Mouse (Mus musculus) c-Kit-positive CD71-positive TER-119-positive erythroid progenitor cells, embryonic 14.5 days (primary cell): Measurements from ENCODE around the gene Slit2.
"Not testable (repeated sequence)": the region's sequence is repeated elsewhere in the genome, so short reads cannot be mapped to it uniquely, and the experiment has no call there.

Experiments
- DNase-seq: peaks from one replicate; pipeline ENCODE4 v3.0.0-alpha.2; 2013; ENCODE audit warnings: low spot score

Gene Slit2

GRCm38 (mm10) chr5:48230430-48231080 is 247.6 kb downstream of the Slit2 start:
- DNase-seq = no peak

- no peak for DNase-seq
Measured at GRCm38 (mm10) chr5:48234728-48235127, 251.8 kb downstream of the Slit2 start.

GRCm38 (mm10) chr5:48235270-48235669 is 252.3 kb downstream of the Slit2 start:
- no peak for DNase-seq

- DNase-seq = not testable (repeated sequence)
Measured at GRCm38 (mm10) chr5:48240751-48241150, 257.8 kb downstream of the Slit2 start.

- no peak for DNase-seq
Measured at GRCm38 (mm10) chr5:48248327-48248726, 265.4 kb downstream of the Slit2 start.

- no peak for DNase-seq
Measured at GRCm38 (mm10) chr5:48277561-48277960, 294.6 kb downstream of the Slit2 start.

- no peak for DNase-seq
Measured at GRCm38 (mm10) chr5:48301186-48301585, 318.2 kb downstream of the Slit2 start.

GRCm38 (mm10) chr5:48315057-48315602 is 332.2 kb downstream of the Slit2 start:
- DNase-seq = no peak

GRCm38 (mm10) chr5:48320597-48320996 is 337.7 kb downstream of the Slit2 start:
- DNase-seq = no peak

GRCm38 (mm10) chr5:48326221-48326620 is 343.3 kb downstream of the Slit2 start:
- DNase-seq = no peak

- no peak for DNase-seq
Measured at GRCm38 (mm10) chr5:48327652-48328051, 344.7 kb downstream of the Slit2 start, which contains the start of gene 5730480H06Rik. TSS of gene 5730480H06Rik (plus strand) at chr5:48327952.

GRCm38 (mm10) chr5:48329751-48330150 is 346.8 kb downstream of the Slit2 start:
- DNase-seq = no peak

- DNase-seq = no peak
Measured at GRCm38 (mm10) chr5:48330817-48331216, 347.9 kb downstream of the Slit2 start.

- no peak for DNase-seq
Measured at GRCm38 (mm10) chr5:48331441-48331840, 348.5 kb downstream of the Slit2 start.

GRCm38 (mm10) chr5:48333407-48333806 is 350.5 kb downstream of the Slit2 start:
- DNase-seq = no peak

GRCm38 (mm10) chr5:48333884-48334513 is 351.1 kb downstream of the Slit2 start:
- DNase-seq = no peak

- DNase-seq = no peak
Measured at GRCm38 (mm10) chr5:48340808-48341433, 358.0 kb downstream of the Slit2 start.

GRCm38 (mm10) chr5:48345095-48345982 is 362.4 kb downstream of the Slit2 start:
- DNase-seq = no peak

GRCm38 (mm10) chr5:48345983-48346648 is 363.2 kb downstream of the Slit2 start:
- no peak for DNase-seq

- no peak for DNase-seq
Measured at GRCm38 (mm10) chr5:48349309-48349708, 366.4 kb downstream of the Slit2 start.
